Mouse (Mus musculus): ENCODE data around the gene Nav1. TPM values are rescaled to one million over a fixed set of nuclear protein-coding genes. Genes with fewer than 3 reads are reported as not detected.

The Nav1 gene
- polyA plus RNA-seq, 1 experiment: 31.7 TPM

DNA sequence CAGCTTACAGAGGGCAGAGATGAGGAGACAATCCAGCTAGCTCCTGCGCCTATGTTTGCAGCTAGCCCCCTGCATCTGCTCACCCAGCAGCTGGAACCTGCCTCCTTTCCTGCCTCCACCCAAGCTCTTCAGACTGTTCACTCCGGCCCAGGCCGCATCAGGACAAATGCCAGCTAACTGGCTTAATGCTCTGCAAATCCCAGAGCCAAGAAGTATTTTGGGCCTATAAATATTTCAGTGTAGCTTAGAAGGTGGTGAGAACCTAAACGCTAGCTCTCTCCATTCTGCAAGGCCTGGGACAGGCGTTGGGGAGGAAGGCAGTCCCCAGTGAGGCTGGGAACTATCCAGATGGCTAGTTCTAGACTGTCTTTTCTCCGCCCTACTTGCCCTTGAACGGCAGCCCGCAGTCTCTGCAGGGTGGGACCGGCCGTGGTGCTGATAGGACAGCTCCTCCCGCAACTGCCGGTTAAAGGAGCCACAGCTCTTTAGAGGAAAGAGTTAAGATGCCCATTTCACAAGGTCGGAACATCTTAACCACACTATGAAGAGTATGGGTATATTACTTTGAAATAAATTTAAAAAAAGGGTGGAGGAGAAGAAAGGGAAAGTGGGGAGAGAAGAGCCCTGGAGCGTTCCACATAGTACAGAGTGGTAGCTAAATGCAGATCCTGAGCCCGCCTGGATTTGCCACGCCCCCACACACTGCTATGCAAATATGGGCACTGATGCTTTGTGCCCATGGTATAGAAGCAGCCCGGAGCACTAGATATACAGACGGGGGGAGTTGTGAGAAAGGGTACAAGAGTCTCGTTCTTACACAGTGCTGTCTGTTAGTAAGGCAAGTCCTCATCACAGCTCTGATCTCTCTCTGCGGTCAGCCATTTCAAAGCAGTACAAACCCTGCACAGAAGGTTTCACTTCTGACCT, 8.9 kb upstream of the Nav1 start:
- Histone ChIP-seq H3K9ac (ENCODE audit: low read depth, poor library complexity, severe bottlenecking) (no peak overlapping the region), H3K27ac (ENCODE audit: insufficient read depth, low read length) (no peak overlapping the region), H3K4me1 (ENCODE audit: control insufficient read depth, insufficient read depth, low read length) (no peaks in the 10 kb centered on the region), H3K27me3 (ENCODE audit: control insufficient read depth, insufficient read depth, low read length, poor library complexity, severe bottlenecking) (no peaks in the 10 kb centered on the region), H3K36me3 (ENCODE audit: control insufficient read depth, insufficient read depth, low read length, poor library complexity, severe bottlenecking) (no peaks in the 10 kb centered on the region), H3K4me3 (ENCODE audit: low read depth, low read length) (no peak overlapping the region), H3K9me3 (replicated peaks; ENCODE audit: control insufficient read depth, insufficient read depth, low read length, poor library complexity, severe bottlenecking) (no peaks in the 10 kb centered on the region)
- TF ChIP-seq CTCF (IDR thresholded peaks at IDR 0.05; ENCODE audit: low read depth, low read length): no peak
- TF ChIP-seq EP300 (IDR thresholded peaks at IDR 0.05; ENCODE audit: insufficient read depth, low read depth, low read length): peak; percentile 37; the same call in 1 of the 2 replicates
- no peak for TF ChIP-seq POLR2A (IDR thresholded peaks at IDR 0.05; ENCODE audit: insufficient read depth, low read length)

GRCm38 (mm10) chr1:135609621-135610020, 2.5 kb upstream of the Nav1 start:
- TF ChIP-seq CTCF (IDR thresholded peaks at IDR 0.05; ENCODE audit: low read depth, low read length) (no peak), POLR2A (IDR thresholded peaks at IDR 0.05; ENCODE audit: insufficient read depth, low read length) (no peak), EP300 (IDR thresholded peaks at IDR 0.05; ENCODE audit: insufficient read depth, low read depth, low read length) (no peak)
- H3K4me1 ChIP-seq (ENCODE audit: control insufficient read depth, insufficient read depth, low read length): no peaks in the 10 kb centered on the region
- no peak overlapping the region for H3K9ac ChIP-seq (ENCODE audit: low read depth, poor library complexity, severe bottlenecking)
- H3K27me3 ChIP-seq (ENCODE audit: control insufficient read depth, insufficient read depth, low read length, poor library complexity, severe bottlenecking): no peaks in the 10 kb centered on the region
- H3K27ac ChIP-seq (ENCODE audit: insufficient read depth, low read length): no peak overlapping the region
- no peaks in the 10 kb centered on the region for H3K9me3 ChIP-seq (replicated peaks; ENCODE audit: control insufficient read depth, insufficient read depth, low read length, poor library complexity, severe bottlenecking)
- H3K36me3 ChIP-seq (ENCODE audit: control insufficient read depth, insufficient read depth, low read length, poor library complexity, severe bottlenecking): no peaks in the 10 kb centered on the region
- H3K4me3 ChIP-seq (ENCODE audit: low read depth, low read length): no peak overlapping the region

DNA sequence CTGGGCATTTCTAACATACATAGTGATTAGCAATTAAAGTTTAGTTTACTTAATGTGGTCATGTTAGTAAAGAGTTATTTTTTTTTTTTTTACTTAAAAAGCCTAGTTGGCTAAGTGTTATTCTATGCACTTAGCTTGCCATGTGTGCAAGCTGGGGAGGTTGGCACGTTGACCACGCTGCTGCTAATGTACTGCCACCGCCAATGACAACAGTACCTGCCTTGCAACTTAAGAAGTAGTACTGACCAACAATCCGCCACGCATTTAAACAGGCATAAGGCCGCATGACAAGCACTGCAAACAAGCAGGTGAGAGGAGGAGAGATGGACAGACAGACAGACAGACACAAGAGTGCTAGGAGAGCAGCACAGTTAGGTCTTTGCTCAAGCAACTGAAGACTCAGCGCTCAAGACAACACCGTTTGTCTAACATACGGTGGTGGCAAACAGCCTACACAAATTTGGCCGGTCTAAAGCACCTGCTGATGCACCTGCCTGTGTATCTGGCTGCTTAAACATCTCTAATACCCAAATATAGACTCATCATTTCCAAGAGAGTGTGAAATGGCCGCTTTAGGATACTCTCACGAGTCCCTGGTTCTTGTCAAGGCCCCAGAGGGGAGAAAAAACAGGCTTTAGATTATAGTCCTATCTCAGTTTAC, 610 bp downstream of the Nav1 start:
- TF ChIP-seq POLR2A (IDR thresholded peaks at IDR 0.05; ENCODE audit: insufficient read depth, low read length) (no peak), EP300 (IDR thresholded peaks at IDR 0.05; ENCODE audit: insufficient read depth, low read depth, low read length) (no peak)
- H3K4me3 ChIP-seq (ENCODE audit: low read depth, low read length): no peak overlapping the region
- no peaks in the 10 kb centered on the region for H3K27me3 ChIP-seq (ENCODE audit: control insufficient read depth, insufficient read depth, low read length, poor library complexity, severe bottlenecking)
- no peak overlapping the region for H3K27ac ChIP-seq (ENCODE audit: insufficient read depth, low read length)
- H3K9me3 ChIP-seq (replicated peaks; ENCODE audit: control insufficient read depth, insufficient read depth, low read length, poor library complexity, severe bottlenecking): no peaks in the 10 kb centered on the region
- H3K4me1 ChIP-seq (ENCODE audit: control insufficient read depth, insufficient read depth, low read length): no peaks in the 10 kb centered on the region
- no peaks in the 10 kb centered on the region for H3K36me3 ChIP-seq (ENCODE audit: control insufficient read depth, insufficient read depth, low read length, poor library complexity, severe bottlenecking)
- no peak overlapping the region for H3K9ac ChIP-seq (ENCODE audit: low read depth, poor library complexity, severe bottlenecking)

GRCm38 (mm10) chr1:135605530-135605929, 1.6 kb downstream of the Nav1 start:
- peaks cover 2% of the 10 kb centered on the region for H3K4me1 ChIP-seq (ENCODE audit: control insufficient read depth, insufficient read depth, low read length)
- no peak overlapping the region for H3K4me3 ChIP-seq (ENCODE audit: low read depth, low read length)
- H3K27me3 ChIP-seq (ENCODE audit: control insufficient read depth, insufficient read depth, low read length, poor library complexity, severe bottlenecking): no peaks in the 10 kb centered on the region
- TF ChIP-seq CTCF (IDR thresholded peaks at IDR 0.05; ENCODE audit: low read depth, low read length) (no peak), EP300 (IDR thresholded peaks at IDR 0.05; ENCODE audit: insufficient read depth, low read depth, low read length) (no peak), POLR2A (IDR thresholded peaks at IDR 0.05; ENCODE audit: insufficient read depth, low read length) (no peak)
- H3K36me3 ChIP-seq (ENCODE audit: control insufficient read depth, insufficient read depth, low read length, poor library complexity, severe bottlenecking): no peaks in the 10 kb centered on the region
- no peak overlapping the region for H3K27ac ChIP-seq (ENCODE audit: insufficient read depth, low read length)
- H3K9me3 ChIP-seq (replicated peaks; ENCODE audit: control insufficient read depth, insufficient read depth, low read length, poor library complexity, severe bottlenecking): no peaks in the 10 kb centered on the region
- H3K9ac ChIP-seq (ENCODE audit: low read depth, poor library complexity, severe bottlenecking): no peak overlapping the region

DNA sequence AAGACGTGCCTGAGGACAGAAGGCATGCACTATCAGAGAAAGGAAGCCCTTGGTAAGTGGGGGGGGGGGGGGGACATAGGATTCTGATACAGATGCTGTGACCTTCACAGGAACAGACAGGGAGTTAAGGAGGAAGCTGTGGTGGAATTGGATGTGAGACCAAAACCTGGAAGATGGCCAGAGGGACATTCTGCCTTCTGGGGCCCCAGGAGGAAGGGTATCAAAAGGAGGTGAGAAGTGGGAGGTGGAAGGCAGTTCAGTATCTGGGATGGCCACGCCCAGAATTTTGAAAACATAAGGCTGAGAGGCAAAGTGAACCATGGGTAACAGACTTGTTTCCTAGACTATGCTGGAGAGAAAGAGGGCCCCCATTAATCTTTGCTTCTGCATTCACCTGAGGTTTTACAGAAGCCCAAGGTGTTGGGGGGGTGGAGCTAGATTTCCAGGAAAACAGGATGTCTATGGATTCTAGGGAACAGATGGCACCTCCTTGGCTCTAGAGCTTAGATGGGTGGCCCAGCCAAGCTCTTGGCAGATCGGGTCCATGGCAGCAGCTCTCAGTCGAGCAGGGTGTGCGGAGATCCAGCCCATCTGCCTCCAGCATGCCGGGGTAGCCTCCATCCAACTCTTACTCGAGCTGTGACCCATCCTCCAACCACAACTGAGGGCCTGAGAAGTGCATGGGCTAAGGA, 2.6 kb downstream of the Nav1 start:
- H3K9ac ChIP-seq (ENCODE audit: low read depth, poor library complexity, severe bottlenecking): no peak overlapping the region
- no peak overlapping the region for H3K27ac ChIP-seq (ENCODE audit: insufficient read depth, low read length)
- TF ChIP-seq EP300 (IDR thresholded peaks at IDR 0.05; ENCODE audit: insufficient read depth, low read depth, low read length) (no peak), CTCF (IDR thresholded peaks at IDR 0.05; ENCODE audit: low read depth, low read length) (no peak), POLR2A (IDR thresholded peaks at IDR 0.05; ENCODE audit: insufficient read depth, low read length) (no peak)
- H3K36me3 ChIP-seq (ENCODE audit: control insufficient read depth, insufficient read depth, low read length, poor library complexity, severe bottlenecking): no peaks in the 10 kb centered on the region
- H3K9me3 ChIP-seq (replicated peaks; ENCODE audit: control insufficient read depth, insufficient read depth, low read length, poor library complexity, severe bottlenecking): no peaks in the 10 kb centered on the region
- H3K4me3 ChIP-seq (ENCODE audit: low read depth, low read length): no peak overlapping the region
- peaks cover 3% of the 10 kb centered on the region for H3K4me1 ChIP-seq (ENCODE audit: control insufficient read depth, insufficient read depth, low read length)
- no peaks in the 10 kb centered on the region for H3K27me3 ChIP-seq (ENCODE audit: control insufficient read depth, insufficient read depth, low read length, poor library complexity, severe bottlenecking)
